22 mouse cellular contexts compared by ENCODE assay signal in the genomic region with DNA sequence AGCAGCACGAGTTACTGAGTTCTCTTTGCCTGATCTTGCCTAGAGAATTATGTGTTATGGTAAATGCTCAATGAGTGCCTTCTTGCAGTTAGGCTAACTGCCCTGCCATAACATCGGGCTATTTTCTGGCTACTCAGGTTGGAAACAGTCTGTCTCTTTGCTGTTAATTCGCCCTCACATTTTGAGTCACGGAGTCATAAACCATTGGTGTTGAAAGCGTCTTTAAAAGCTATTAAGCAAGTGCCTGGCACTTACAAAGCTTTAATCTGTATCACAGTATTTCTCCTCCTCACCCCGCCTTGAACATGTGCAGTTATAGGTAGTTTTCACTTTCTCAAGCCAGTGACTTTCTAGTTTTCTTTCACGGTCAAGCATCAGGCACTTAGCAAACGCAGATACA.
DNase-seq lines count a peak whose midpoint lies in the region; ATAC-seq lines count a peak whose summit lies in the region.
"Had no signal": no experiment of that assay in that cellular context is flagged by ENCODE, and none has a peak within 500 bp of the region (broad histone marks: within the 10 kb centered on the region; RNA-seq: fewer than 3 reads in every experiment).

No protein-coding gene starts in this region.

- H3K9me3 ChIP-seq in embryonic facial prominence, embryonic 15.5 days (replicated peaks) = no peaks in the 10 kb centered on the region
- H3K9me3 ChIP-seq in embryonic facial prominence, embryonic 10.5 days = no peaks in the 10 kb centered on the region
- no peaks in the 10 kb centered on the region for H3K9me3 ChIP-seq in midbrain, embryonic 11.5 days (ENCODE audit: control insufficient read depth, low read length)
- H3K9me3 ChIP-seq in midbrain, embryonic 14.5 days (ENCODE audit: control insufficient read depth, low read length) = no peaks in the 10 kb centered on the region

- H3K4me1 ChIP-seq in embryonic facial prominence, embryonic 15.5 days = 0 out of 2 replicates have a peak, but pooled peaks cover 2% of the 10 kb centered on the region
- no peaks in the 10 kb centered on the region for H3K4me1 ChIP-seq in embryonic facial prominence, embryonic 10.5 days
- peaks cover 6% of the 10 kb centered on the region; the same call in 1 of the 2 replicates for H3K4me1 ChIP-seq in midbrain, embryonic 11.5 days (ENCODE audit: control insufficient read depth, insufficient read depth, low read length)
- H3K4me1 ChIP-seq in midbrain, embryonic 14.5 days (ENCODE audit: control insufficient read depth, insufficient read depth, low read length) = peaks cover 3% of the 10 kb centered on the region; the same call in 1 of the 2 replicates

- no peak for ATAC-seq in embryonic facial prominence, embryonic 15.5 days (ENCODE audit: insufficient number of reproducible peaks, low FRiP score, low TSS enrichment, low read depth)
- ATAC-seq in midbrain, embryonic 11.5 days (ENCODE audit: low FRiP score) = no peak
- no peak for ATAC-seq in midbrain, embryonic 14.5 days (ENCODE audit: low FRiP score, low TSS enrichment)
- ATAC-seq: activated CD4-positive, CD25-positive, alpha-beta regulatory T cell, adult 4 months; CD4-positive, CD25-positive, alpha-beta regulatory T cell, adult 4 months; Patski had no signal

- peak overlapping the region; percentile 24; the same call in 1 of the 2 replicates for H3K27ac ChIP-seq in embryonic facial prominence, embryonic 15.5 days (replicated peaks)
- H3K27ac ChIP-seq in embryonic facial prominence, embryonic 10.5 days (replicated peaks) = no peak overlapping the region
- H3K27ac ChIP-seq in midbrain, embryonic 11.5 days (ENCODE audit: low read depth, low read length) = no peak overlapping the region
- H3K27ac ChIP-seq in midbrain, embryonic 14.5 days (replicated peaks; ENCODE audit: low read depth, low read length) = no peak overlapping the region

- no peak for DNase-seq in embryonic facial prominence, embryonic 10.5 days (ENCODE audit: low spot score)
- DNase-seq in midbrain, embryonic 11.5 days (ENCODE audit: low spot score, missing footprints) = peak; percentile 59
- no peak for DNase-seq in midbrain, embryonic 14.5 days
- DNase-seq in fat pad, adult 2 months (ENCODE audit: extremely low read depth, low read depth, low spot score) = peak; percentile 78
- peak; percentile 88 for DNase-seq in gonadal fat pad, adult 2 months (ENCODE audit: low read depth)
- DNase-seq in layer of hippocampus, adult 9-11 months = no peak
- DNase-seq in left cerebral cortex, adult 11 months (ENCODE audit: low spot score) = no peak
- DNase-seq: adrenal gland, adult 2 months; adrenal gland, adult 8-10 months; adrenal gland, postnatal 10 days; adrenal gland, postnatal 14 days; adrenal gland, postnatal 25 days; adrenal gland, postnatal 36 days; B cell, adult 2 months; cerebellum, adult 11 months; cerebellum, adult 11-12 months had no signal

- H3K36me3 ChIP-seq in embryonic facial prominence, embryonic 15.5 days = no peaks in the 10 kb centered on the region
- no peaks in the 10 kb centered on the region for H3K36me3 ChIP-seq in embryonic facial prominence, embryonic 10.5 days (replicated peaks)
- H3K36me3 ChIP-seq in midbrain, embryonic 11.5 days (ENCODE audit: control insufficient read depth, insufficient read depth, low read length) = no peaks in the 10 kb centered on the region
- H3K36me3 ChIP-seq in midbrain, embryonic 14.5 days (ENCODE audit: control insufficient read depth, insufficient read depth, low read length) = no peaks in the 10 kb centered on the region
- H3K36me3 ChIP-seq: G1E had no signal

- H3K27me3 ChIP-seq in embryonic facial prominence, embryonic 15.5 days = no peaks in the 10 kb centered on the region
- H3K27me3 ChIP-seq in embryonic facial prominence, embryonic 10.5 days (replicated peaks; ENCODE audit: low read depth, poor library complexity, severe bottlenecking) = no peaks in the 10 kb centered on the region
- peaks cover 51% of the 10 kb centered on the region for H3K27me3 ChIP-seq in midbrain, embryonic 11.5 days (ENCODE audit: control insufficient read depth, insufficient read depth, low read length)
- peaks cover 25% of the 10 kb centered on the region for H3K27me3 ChIP-seq in midbrain, embryonic 14.5 days (ENCODE audit: control insufficient read depth, insufficient read depth, low read length)
- H3K27me3 ChIP-seq: CH12.LX, Patski had no signal

- 82% methylated on average over 8 of the region's 8 CpGs for WGBS in embryonic facial prominence, embryonic 15.5 days
- WGBS in embryonic facial prominence, embryonic 10.5 days = 91% methylated on average over 8 of the region's 8 CpGs
- WGBS in midbrain, embryonic 11.5 days = 85% methylated on average over 8 of the region's 8 CpGs
- 86% methylated on average over 8 of the region's 8 CpGs for WGBS in midbrain, embryonic 14.5 days

- H3K4me2 ChIP-seq in embryonic facial prominence, embryonic 15.5 days (replicated peaks) = no peak overlapping the region
- no peak overlapping the region for H3K4me2 ChIP-seq in midbrain, embryonic 11.5 days
- H3K4me2 ChIP-seq in midbrain, embryonic 14.5 days (ENCODE audit: low read length) = no peak overlapping the region

- H3K4me3 ChIP-seq in embryonic facial prominence, embryonic 15.5 days (replicated peaks) = no peak overlapping the region
- H3K4me3 ChIP-seq in embryonic facial prominence, embryonic 10.5 days = no peak overlapping the region
- H3K4me3 ChIP-seq in midbrain, embryonic 11.5 days (ENCODE audit: low read depth, low read length) = no peak overlapping the region
- H3K4me3 ChIP-seq in midbrain, embryonic 14.5 days (replicated peaks; ENCODE audit: low read depth, low read length) = no peak overlapping the region

- H3K9ac ChIP-seq in embryonic facial prominence, embryonic 15.5 days = no peak overlapping the region
- no peak overlapping the region for H3K9ac ChIP-seq in midbrain, embryonic 11.5 days (ENCODE audit: low read length)
- no peak overlapping the region for H3K9ac ChIP-seq in midbrain, embryonic 14.5 days (replicated peaks; ENCODE audit: low read length)

Comparison
In these comparisons a context has a peak if more than half of its experiments do, and no peak if none do; other contexts are left out.
1. DNase-seq: peak in midbrain, embryonic 11.5 days (single experiment), fat pad, adult 2 months (single experiment) and gonadal fat pad, adult 2 months (single experiment); none in embryonic facial prominence, embryonic 10.5 days (single experiment), midbrain, embryonic 14.5 days (single experiment), layer of hippocampus, adult 9-11 months (single experiment) and left cerebral cortex, adult 11 months (single experiment).